37 mouse cellular contexts compared by ENCODE assay signal in genomic region chr6:122637566-122637965, GRCm38 (mm10). TPM values are rescaled to one million over a fixed set of nuclear protein-coding genes. Genes with fewer than 3 reads are reported as not detected.
"Had no signal": no experiment of that assay in that cellular context is flagged by ENCODE, and none has a peak within 500 bp of the region (broad histone marks: within the 10 kb centered on the region; RNA-seq: fewer than 3 reads in every experiment).

No protein-coding gene starts in this region.

RNA-seq across cellular contexts. Expression of gene Dppa3, which starts 11.4 kb away (rescaled TPM):
- total RNA-seq: left cerebral cortex, adult 8-10 months; left cerebral cortex, postnatal 10 days; left cerebral cortex, postnatal 14 days; left cerebral cortex, postnatal 25 days; left cerebral cortex, postnatal 36 days; left cerebral cortex, postnatal 4 days; liver, adult 2 months; megakaryocyte progenitor cell, adult 5-6 weeks; megakaryocyte, adult 5-6 weeks; megakaryocyte-erythroid progenitor cell, adult 5-6 weeks; midbrain, postnatal 0 days; monocyte, adult 5-6 weeks had no signal
- polyA plus RNA-seq: limb, embryonic 10.5 days; limb, embryonic 11.5 days; limb, embryonic 12.5 days; limb, embryonic 13.5 days; limb, embryonic 15.5 days; liver, adult 2 months; liver, embryonic 11.5 days; liver, embryonic 12.5 days; liver, embryonic 13.5 days; liver, embryonic 14.5 days; liver, embryonic 15.5 days; liver, embryonic 16.5 days; lung, adult 2 months; lung, embryonic 14.5 days; lung, embryonic 15.5 days; lung, postnatal 0 days; midbrain, embryonic 10.5 days; midbrain, embryonic 11.5 days; midbrain, embryonic 12.5 days; midbrain, embryonic 13.5 days; midbrain, embryonic 14.5 days; midbrain, embryonic 15.5 days; midbrain, embryonic 16.5 days; midbrain, postnatal 0 days; myocyte; neural tube, embryonic 11.5 days; neural tube, embryonic 12.5 days had no signal

RNA-seq across cellular contexts. Expression of gene Gdf3, which starts 27.7 kb away (rescaled TPM):
- total RNA-seq: left cerebral cortex, adult 8-10 months; left cerebral cortex, postnatal 10 days; left cerebral cortex, postnatal 14 days; left cerebral cortex, postnatal 25 days; left cerebral cortex, postnatal 36 days; left cerebral cortex, postnatal 4 days; liver, adult 2 months; midbrain, postnatal 0 days had no signal
- polyA plus RNA-seq: limb, embryonic 10.5 days; limb, embryonic 12.5 days; lung, adult 2 months; lung, embryonic 14.5 days; lung, embryonic 15.5 days; lung, postnatal 0 days; midbrain, embryonic 12.5 days; midbrain, embryonic 15.5 days; midbrain, postnatal 0 days; myocyte; neural tube, embryonic 12.5 days had no signal
